Mouse (Mus musculus): ENCODE measurements around the gene Ces2c. TPM values are rescaled to one million over a fixed set of nuclear protein-coding genes. Genes with fewer than 3 reads are reported as not detected.

Ces2c gene
- 0.54 TPM in 1 of 2 replicates, not detected in the other for polyA plus RNA-seq (2015; fragmentation: Nextera tagmentation; extraction: Ambion mirVana)

- ATAC-seq (replicated peaks; ENCODE audit: extremely low read depth, insufficient read depth, low FRiP score) = no peak
- no peak within 1 kb of the TSS for H3K4me3 ChIP-seq (ENCODE audit: low read length)
- H3K27me3 ChIP-seq (ENCODE audit: control insufficient read depth, insufficient read depth, low read length) = no peaks in the 10 kb centered on the region
- H3K9ac ChIP-seq (ENCODE audit: low read length) = no peak within 1 kb of the TSS
- no peaks in the 10 kb centered on the region for H3K9me3 ChIP-seq (replicated peaks; ENCODE audit: control insufficient read depth, low read length)
- 71% methylated on average over 3 of the region's 3 CpGs for WGBS
- H3K27ac ChIP-seq (ENCODE audit: low read length) = no peak within 1 kb of the TSS
- no peaks in the 10 kb centered on the region for H3K36me3 ChIP-seq (ENCODE audit: control insufficient read depth, insufficient read depth)
- no peak within 1 kb of the TSS for H3K4me2 ChIP-seq (ENCODE audit: low read depth, low read length)
- H3K4me1 ChIP-seq (ENCODE audit: control insufficient read depth, insufficient read depth, low read length) = no peaks in the 10 kb centered on the region
These were observed at the start of gene Ces2c for GRCm38 (mm10) chr8:104846831-104847230. Gene Ces2c, plus strand, starts transcription at chr8:104847068.

GRCm38 (mm10) chr8:104799385-104799784, 47.5 kb upstream of the Ces2c start:
- Histone ChIP-seq H3K4me3 (ENCODE audit: low read length) (no peak overlapping the region), H3K9me3 (replicated peaks; ENCODE audit: control insufficient read depth, low read length) (no peaks in the 10 kb centered on the region), H3K27ac (ENCODE audit: low read length) (no peak overlapping the region), H3K9ac (ENCODE audit: low read length) (no peak overlapping the region), H3K36me3 (ENCODE audit: control insufficient read depth, insufficient read depth) (no peaks in the 10 kb centered on the region), H3K4me2 (ENCODE audit: low read depth, low read length) (no peak overlapping the region), H3K4me1 (ENCODE audit: control insufficient read depth, insufficient read depth, low read length) (no peaks in the 10 kb centered on the region), H3K27me3 (ENCODE audit: control insufficient read depth, insufficient read depth, low read length) (no peaks in the 10 kb centered on the region)
- 84% methylated on average over 1 of the region's 1 CpGs for WGBS
- no peak for ATAC-seq (replicated peaks; ENCODE audit: extremely low read depth, insufficient read depth, low FRiP score)

- 33% methylated on average over 2 of the region's 2 CpGs for WGBS
- Histone ChIP-seq H3K27me3 (ENCODE audit: control insufficient read depth, insufficient read depth, low read length) (no peaks in the 10 kb centered on the region), H3K4me1 (ENCODE audit: control insufficient read depth, insufficient read depth, low read length) (no peaks in the 10 kb centered on the region), H3K9ac (ENCODE audit: low read length) (no peak overlapping the region), H3K4me2 (ENCODE audit: low read depth, low read length) (no peak overlapping the region), H3K27ac (ENCODE audit: low read length) (no peak overlapping the region), H3K4me3 (ENCODE audit: low read length) (no peak overlapping the region), H3K36me3 (ENCODE audit: control insufficient read depth, insufficient read depth) (no peaks in the 10 kb centered on the region), H3K9me3 (replicated peaks; ENCODE audit: control insufficient read depth, low read length) (no peaks in the 10 kb centered on the region)
- ATAC-seq (replicated peaks; ENCODE audit: extremely low read depth, insufficient read depth, low FRiP score) = no peak
These were observed 40.7 kb upstream of the Ces2c start for GRCm38 (mm10) chr8:104806127-104806526.

- Histone ChIP-seq H3K9ac (ENCODE audit: low read length) (no peak overlapping the region), H3K4me3 (ENCODE audit: low read length) (no peak overlapping the region), H3K4me2 (ENCODE audit: low read depth, low read length) (no peak overlapping the region), H3K4me1 (ENCODE audit: control insufficient read depth, insufficient read depth, low read length) (no peaks in the 10 kb centered on the region), H3K9me3 (replicated peaks; ENCODE audit: control insufficient read depth, low read length) (no peaks in the 10 kb centered on the region), H3K36me3 (ENCODE audit: control insufficient read depth, insufficient read depth) (no peaks in the 10 kb centered on the region), H3K27me3 (ENCODE audit: control insufficient read depth, insufficient read depth, low read length) (no peaks in the 10 kb centered on the region), H3K27ac (ENCODE audit: low read length) (no peak overlapping the region)
- no peak for ATAC-seq (replicated peaks; ENCODE audit: extremely low read depth, insufficient read depth, low FRiP score)
- WGBS = 72% methylated on average over 7 of the region's 7 CpGs
These were observed 38.1 kb upstream of the Ces2c start for GRCm38 (mm10) chr8:104808542-104809413.

- Histone ChIP-seq H3K9ac (ENCODE audit: low read length) (no peak overlapping the region), H3K9me3 (replicated peaks; ENCODE audit: control insufficient read depth, low read length) (no peaks in the 10 kb centered on the region), H3K4me2 (ENCODE audit: low read depth, low read length) (no peak overlapping the region), H3K36me3 (ENCODE audit: control insufficient read depth, insufficient read depth) (no peaks in the 10 kb centered on the region), H3K27ac (ENCODE audit: low read length) (no peak overlapping the region), H3K27me3 (ENCODE audit: control insufficient read depth, insufficient read depth, low read length) (no peaks in the 10 kb centered on the region), H3K4me3 (ENCODE audit: low read length) (no peak overlapping the region), H3K4me1 (ENCODE audit: control insufficient read depth, insufficient read depth, low read length) (no peaks in the 10 kb centered on the region)
- no peak for ATAC-seq (replicated peaks; ENCODE audit: extremely low read depth, insufficient read depth, low FRiP score)
- WGBS = 81% methylated on average over 3 of the region's 3 CpGs
These were observed 37.4 kb upstream of the Ces2c start for GRCm38 (mm10) chr8:104809436-104809835.

GRCm38 (mm10) chr8:104826912-104827311, 20.0 kb upstream of the Ces2c start:
- no peak for ATAC-seq (replicated peaks; ENCODE audit: extremely low read depth, insufficient read depth, low FRiP score)
- Histone ChIP-seq H3K4me3 (ENCODE audit: low read length) (no peak overlapping the region), H3K27me3 (ENCODE audit: control insufficient read depth, insufficient read depth, low read length) (no peaks in the 10 kb centered on the region), H3K4me2 (ENCODE audit: low read depth, low read length) (no peak overlapping the region), H3K4me1 (ENCODE audit: control insufficient read depth, insufficient read depth, low read length) (no peaks in the 10 kb centered on the region; the same call in 1 of the 2 replicates), H3K9ac (ENCODE audit: low read length) (no peak overlapping the region), H3K9me3 (replicated peaks; ENCODE audit: control insufficient read depth, low read length) (no peaks in the 10 kb centered on the region), H3K36me3 (ENCODE audit: control insufficient read depth, insufficient read depth) (no peaks in the 10 kb centered on the region), H3K27ac (ENCODE audit: low read length) (no peak overlapping the region)
- WGBS = 65% methylated on average over 1 of the region's 1 CpGs

GRCm38 (mm10) chr8:104828221-104828620, 18.6 kb upstream of the Ces2c start:
- no peak for ATAC-seq (replicated peaks; ENCODE audit: extremely low read depth, insufficient read depth, low FRiP score)
- Histone ChIP-seq H3K4me2 (ENCODE audit: low read depth, low read length) (no peak overlapping the region), H3K27ac (ENCODE audit: low read length) (no peak overlapping the region), H3K9me3 (replicated peaks; ENCODE audit: control insufficient read depth, low read length) (no peaks in the 10 kb centered on the region), H3K4me1 (ENCODE audit: control insufficient read depth, insufficient read depth, low read length) (no peaks in the 10 kb centered on the region; the same call in 1 of the 2 replicates), H3K9ac (ENCODE audit: low read length) (no peak overlapping the region), H3K27me3 (ENCODE audit: control insufficient read depth, insufficient read depth, low read length) (no peaks in the 10 kb centered on the region), H3K36me3 (ENCODE audit: control insufficient read depth, insufficient read depth) (no peaks in the 10 kb centered on the region), H3K4me3 (ENCODE audit: low read length) (no peak overlapping the region)
- WGBS = 60% methylated on average over 3 of the region's 3 CpGs

- H3K9me3 ChIP-seq (replicated peaks; ENCODE audit: control insufficient read depth, low read length) = no peaks in the 10 kb centered on the region
- ATAC-seq (replicated peaks; ENCODE audit: extremely low read depth, insufficient read depth, low FRiP score) = no peak
- H3K4me1 ChIP-seq (ENCODE audit: control insufficient read depth, insufficient read depth, low read length) = no peaks in the 10 kb centered on the region; the same call in 1 of the 2 replicates
- H3K27me3 ChIP-seq (ENCODE audit: control insufficient read depth, insufficient read depth, low read length) = no peaks in the 10 kb centered on the region
- 49% methylated on average over 5 of the region's 5 CpGs for WGBS
- no peak within 1 kb of the TSS for H3K9ac ChIP-seq (ENCODE audit: low read length)
- no peak within 1 kb of the TSS for H3K27ac ChIP-seq (ENCODE audit: low read length)
- H3K4me2 ChIP-seq (ENCODE audit: low read depth, low read length) = no peak within 1 kb of the TSS
- H3K4me3 ChIP-seq (ENCODE audit: low read length) = no peak within 1 kb of the TSS
- H3K36me3 ChIP-seq (ENCODE audit: control insufficient read depth, insufficient read depth) = no peaks in the 10 kb centered on the region
These were observed 15.4 kb upstream of the Ces2c start, which contains the start of gene Ces2b for GRCm38 (mm10) chr8:104831440-104831839. Gene Ces2b, plus strand, starts transcription at chr8:104831572.

GRCm38 (mm10) chr8:104841360-104842078, 5.3 kb upstream of the Ces2c start:
- Histone ChIP-seq H3K27me3 (ENCODE audit: control insufficient read depth, insufficient read depth, low read length) (no peaks in the 10 kb centered on the region), H3K9me3 (replicated peaks; ENCODE audit: control insufficient read depth, low read length) (no peaks in the 10 kb centered on the region), H3K4me3 (ENCODE audit: low read length) (no peak overlapping the region), H3K27ac (ENCODE audit: low read length) (no peak overlapping the region), H3K4me1 (ENCODE audit: control insufficient read depth, insufficient read depth, low read length) (no peaks in the 10 kb centered on the region), H3K9ac (ENCODE audit: low read length) (no peak overlapping the region), H3K36me3 (ENCODE audit: control insufficient read depth, insufficient read depth) (no peaks in the 10 kb centered on the region), H3K4me2 (ENCODE audit: low read depth, low read length) (no peak overlapping the region)
- WGBS = 81% methylated on average over 3 of the region's 3 CpGs
- ATAC-seq (replicated peaks; ENCODE audit: extremely low read depth, insufficient read depth, low FRiP score) = no peak

All from heart, embryonic 16.5 days (tissue).